Mouse (Mus musculus) liver, embryonic 14.5 days (tissue): ENCODE measurements around the gene Faim2.

Experiments used
- CTCF ChIP-seq: IDR thresholded peaks from 2 replicates; pipeline ENCODE4 v1.5.1; 2016; ENCODE audit warnings: antibody characterized with exemption, low read depth, control low read depth
- EP300 ChIP-seq: IDR thresholded peaks from 2 replicates; pipeline ENCODE4 v1.6.1; 2016; ENCODE audit warnings: antibody characterized with exemption, low read depth

- TF ChIP-seq CTCF (no peak), EP300 (no peak)
These were observed 43.2 kb downstream of the Faim2 start for GRCm38 (mm10) chr15:99484745-99485144.
